Mouse (Mus musculus) ES-E14 (cell line): ENCODE results near the gene Pik3cg. TPM values are rescaled to one million over a fixed set of nuclear protein-coding genes. Genes with fewer than 3 reads are reported as not detected.

ENCODE experiments used
- DNase-seq: peaks from one replicate; pipeline ENCODE4 v3.0.0-alpha.2; 2013; ENCODE audit warnings: low read depth, low spot score
- H3K27ac ChIP-seq: 2 replicates; pipeline ENCODE4 v1.5.1; 2012; ENCODE audit warnings: low read depth, mild to moderate bottlenecking, low read length, moderate library complexity, mixed read lengths; ENCODE audit not compliant: poor library complexity, insufficient read depth, severe bottlenecking
- H3K36me3 ChIP-seq: 2 replicates; pipeline ENCODE4 v1.6.1; 2012; ENCODE audit warnings: mild to moderate bottlenecking, low read length, moderate library complexity, mixed read lengths; ENCODE audit not compliant: control insufficient read depth, poor library complexity, insufficient read depth, severe bottlenecking
- H3K4me1 ChIP-seq, 2 experiments: fragments of 150-350 bp in 1 of 2; sonication (generic) in 1 of 2; 2 replicates each; pipeline ENCODE4 v1.6.1; 2012; ENCODE audit warnings: low read length in 2 of 2, mild to moderate bottlenecking in 1 of 2, mixed read lengths in 1 of 2; ENCODE audit not compliant: control insufficient read depth in 2 of 2, insufficient read depth in 2 of 2, poor library complexity in 1 of 2
- H3K4me3 ChIP-seq, 2 experiments: fragments of 150-350 bp in 1 of 2; sonication (generic) in 1 of 2; 2 replicates each; pipeline ENCODE4 v1.5.1; 2012; ENCODE audit warnings: low read length in 2 of 2, low read depth in 1 of 2, mild to moderate bottlenecking in 1 of 2, mixed read lengths in 1 of 2; ENCODE audit not compliant: insufficient read depth in 1 of 2, poor library complexity in 1 of 2, severe bottlenecking in 1 of 2
- H3K9ac ChIP-seq: 2 replicates; pipeline ENCODE4 v1.6.1; 2012; ENCODE audit warnings: low read depth, mild to moderate bottlenecking, low read length, mixed read lengths; ENCODE audit not compliant: poor library complexity, insufficient read depth, severe bottlenecking
- H3K9me3 ChIP-seq: fragments of 150-350 bp; sonication (generic); 2 replicates; pipeline ENCODE4 v1.6.1; 2012; ENCODE audit warnings: low read depth, mild to moderate bottlenecking, low read length; ENCODE audit not compliant: control insufficient read depth, insufficient read depth
- CHD2 ChIP-seq: IDR thresholded peaks from 2 replicates; pipeline ENCODE4 v1.6.1; 2014; ENCODE audit warnings: mild to moderate bottlenecking, low read depth, low read length, inconsistent platforms
- HCFC1 ChIP-seq: IDR thresholded peaks from 2 replicates; pipeline ENCODE4 v1.6.1; 2012; ENCODE audit warnings: low read length, inconsistent platforms, borderline replicate concordance; ENCODE audit not compliant: insufficient read depth
- MAFK ChIP-seq: IDR thresholded peaks from 2 replicates; pipeline ENCODE4 v1.6.1; 2014; ENCODE audit warnings: mild to moderate bottlenecking, low read depth, low read length, inconsistent platforms; ENCODE audit not compliant: insufficient read depth
- ZC3H11A ChIP-seq: IDR thresholded peaks from 2 replicates; pipeline ENCODE4 v1.6.1; 2012; ENCODE audit warnings: low read depth, mild to moderate bottlenecking, inconsistent platforms, low read length, borderline replicate concordance
- ZNF384 ChIP-seq: IDR thresholded peaks from 2 replicates; pipeline ENCODE4 v1.6.1; 2012; ENCODE audit warnings: low read depth, low read length, inconsistent platforms
- in situ Hi-C, 2 experiments: fragments of 600-800 bp; cut with MboI; formaldehyde crosslinking; loops; one replicate each; pipeline ENCODE4 v1.15.1; 2025; ENCODE audit warnings: low sequenced_read_pairs in 2 of 2, inconsistent platforms in 1 of 2; ENCODE audit not compliant: unreplicated experiment in 2 of 2
- total RNA-seq: library from RNA; depleted of rRNA; stranded (reverse); fragments of 300-350 nt; gene quantifications from 2 replicates; pipeline ENCODE4 v1.2.3, GENCODE M21; 2012

The Pik3cg gene
- total RNA-seq, 1 experiment = 0.13 TPM

GRCm38 (mm10) chr12:32199422-32199821, 9.0 kb downstream of the Pik3cg start:
- H3K4me3 ChIP-seq = no peak overlapping the region
- no peak overlapping the region for H3K27ac ChIP-seq
- TF ChIP-seq CHD2 (no peak), ZC3H11A (no peak), HCFC1 (no peak), ZNF384 (no peak), MAFK (no peak)
- H3K4me1 ChIP-seq = peaks cover 0 to 3% of the 10 kb centered on the region in 2 experiments; a peak in 1 of 4 replicates
- no peak overlapping the region for H3K9ac ChIP-seq
- DNase-seq = no peak
- H3K9me3 ChIP-seq = no peaks in the 10 kb centered on the region
- in situ Hi-C loops = no loop called here
- no peaks in the 10 kb centered on the region for H3K36me3 ChIP-seq

GRCm38 (mm10) chr12:32198025-32198424, 10.4 kb downstream of the Pik3cg start:
- in situ Hi-C loops = no loop called here
- no peaks in the 10 kb centered on the region for H3K9me3 ChIP-seq
- no peaks in the 10 kb centered on the region for H3K4me1 ChIP-seq

GRCm38 (mm10) chr12:32195000-32195399, 13.5 kb downstream of the Pik3cg start:
- no peak overlapping the region for H3K4me3 ChIP-seq
- no peak for DNase-seq
- no peaks in the 10 kb centered on the region for H3K4me1 ChIP-seq
- TF ChIP-seq CHD2 = no peak
- no peak for TF ChIP-seq MAFK
- no peak for TF ChIP-seq ZC3H11A
- no peak for TF ChIP-seq ZNF384
- no peak for TF ChIP-seq HCFC1
- no peak overlapping the region for H3K9ac ChIP-seq
- H3K9me3 ChIP-seq = no peaks in the 10 kb centered on the region
- H3K36me3 ChIP-seq = no peaks in the 10 kb centered on the region
- H3K27ac ChIP-seq = no peak overlapping the region
- in situ Hi-C loops = no loop called here

More at GRCm38 (mm10) chr12:32198025-32198424, 10.4 kb downstream of the Pik3cg start:
- no peak overlapping the region for H3K27ac ChIP-seq
- no peaks in the 10 kb centered on the region for H3K36me3 ChIP-seq
- no peak for TF ChIP-seq ZC3H11A
- TF ChIP-seq CHD2 = no peak
- TF ChIP-seq ZNF384 = no peak
- no peak for TF ChIP-seq HCFC1
- no peak for TF ChIP-seq MAFK
- H3K4me3 ChIP-seq = no peak overlapping the region
- no peak for DNase-seq
- no peak overlapping the region for H3K9ac ChIP-seq

- TF ChIP-seq ZC3H11A = no peak
- no peak for TF ChIP-seq MAFK
- no peak for TF ChIP-seq ZNF384
- TF ChIP-seq HCFC1 = no peak
- TF ChIP-seq CHD2 = no peak
- no peaks in the 10 kb centered on the region for H3K9me3 ChIP-seq
- H3K36me3 ChIP-seq = no peaks in the 10 kb centered on the region
- no peak overlapping the region for H3K4me3 ChIP-seq
- H3K4me1 ChIP-seq = no peaks in the 10 kb centered on the region
- no peak overlapping the region for H3K9ac ChIP-seq
- DNase-seq = no peak
- H3K27ac ChIP-seq = no peak overlapping the region
- in situ Hi-C loops = no loop called here
Observed at GRCm38 (mm10) chr12:32194358-32194757, 14.1 kb downstream of the Pik3cg start.

GRCm38 (mm10) chr12:32190927-32191326, 17.5 kb downstream of the Pik3cg start:
- Histone ChIP-seq H3K9ac (no peak overlapping the region), H3K4me3 (no peak overlapping the region), H3K9me3 (no peaks in the 10 kb centered on the region), H3K27ac (no peak overlapping the region), H3K4me1 (no peaks in the 10 kb centered on the region; a peak in 1 of 4 replicates), H3K36me3 (no peaks in the 10 kb centered on the region)
- no peak for DNase-seq
- in situ Hi-C loops = no loop called here
- TF ChIP-seq CHD2 (no peak), HCFC1 (no peak), ZC3H11A (no peak), MAFK (no peak), ZNF384 (no peak)
